Mouse (Mus musculus): ENCODE results near the gene Defa31.
"Not testable (repeated sequence)": the region's sequence is repeated elsewhere in the genome, so short reads cannot be mapped to it uniquely, and the experiment has no call there.

Gene Defa31

DNA sequence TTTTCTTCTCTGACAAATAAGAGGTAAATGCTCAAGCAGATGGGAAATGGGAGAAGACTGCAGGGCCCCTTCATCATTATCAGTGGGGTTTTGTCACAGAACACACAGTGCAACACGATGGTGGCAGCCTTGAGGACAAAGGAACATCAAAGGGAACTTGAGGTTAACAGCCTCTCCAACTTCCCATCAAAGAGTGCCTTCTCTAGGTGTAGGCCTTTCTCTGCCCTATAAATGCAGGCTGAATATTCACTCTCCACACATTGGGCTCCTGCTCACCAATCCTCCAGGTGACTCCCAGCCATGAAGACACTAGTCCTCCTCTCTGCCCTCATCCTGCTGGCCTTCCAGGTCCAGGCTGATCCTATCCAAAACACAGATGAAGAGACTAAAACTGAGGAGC lies at the start of gene Defa31:
TSS of gene Defa31 (plus strand) at position 301 of the 400 bp plus-strand sequence.
- not testable (repeated sequence) for DNase-seq

DNA sequence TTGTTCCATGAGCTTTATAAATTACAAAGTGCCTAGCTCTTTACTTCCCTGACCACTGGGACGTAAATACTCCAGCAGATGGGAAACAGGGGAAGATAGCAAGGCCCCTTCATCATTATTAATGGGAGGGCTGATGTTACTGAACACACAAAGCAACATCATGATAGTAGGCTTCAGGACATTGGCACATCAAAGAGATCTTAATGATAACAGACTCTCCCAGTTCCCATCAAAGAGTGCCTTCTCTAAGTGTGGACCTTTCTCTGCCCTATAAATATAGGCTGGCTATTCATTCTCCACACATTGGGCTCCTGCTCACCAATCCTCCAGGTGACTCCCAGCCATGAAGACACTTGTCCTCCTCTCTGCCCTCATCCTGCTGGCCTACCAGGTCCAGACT lies 29.4 kb upstream of the Defa31 start, which contains the start of gene Defa22:
TSS of gene Defa22 (plus strand) at position 301 of the 400 bp plus-strand sequence.
- DNase-seq = not testable (repeated sequence)

DNA sequence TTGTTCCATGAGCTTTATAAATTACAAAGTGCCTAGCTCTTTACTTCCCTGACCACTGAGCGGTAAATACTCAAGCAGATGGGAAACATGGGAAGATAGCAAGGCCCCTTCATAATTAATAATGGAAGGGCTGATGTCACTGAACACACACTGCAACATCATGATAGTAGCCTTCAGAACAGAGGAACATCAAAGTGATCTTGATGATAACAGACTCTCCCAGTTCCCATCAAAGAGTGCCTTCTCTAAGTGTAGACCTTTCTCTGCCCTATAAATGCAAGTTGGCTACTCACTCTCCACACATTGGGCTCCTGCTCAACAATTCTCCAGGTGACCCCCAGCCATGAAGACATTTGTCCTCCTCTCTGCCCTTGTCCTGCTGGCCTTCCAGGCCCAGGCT lies 9.8 kb downstream of the Defa31 start, which contains the start of gene Gm15293:
TSS of gene Gm15293 (plus strand) at position 301 of the 400 bp plus-strand sequence.
- not testable (repeated sequence) for DNase-seq

All from right cerebral cortex, adult 18-20 months (tissue).